Mouse (Mus musculus) ovary, adult 10 weeks (tissue): ENCODE results near the gene Gm17304. TPM values are rescaled to one million over a fixed set of nuclear protein-coding genes. Genes with fewer than 3 reads are reported as not detected.

Experiments used
- polyA plus RNA-seq: library from polyadenylated mRNA; stranded (reverse); fragments of 350-450 nt; fragmentation: Illumina TruSeq; extraction: RNeasy Lipid Tissue Mini Kit (QIAGEN cat#74804); gene quantifications from one replicate; pipeline ENCODE4 v1.2.3, GENCODE M21; 2014

The Gm17304 gene
- polyA plus RNA-seq = not detected

DNA sequence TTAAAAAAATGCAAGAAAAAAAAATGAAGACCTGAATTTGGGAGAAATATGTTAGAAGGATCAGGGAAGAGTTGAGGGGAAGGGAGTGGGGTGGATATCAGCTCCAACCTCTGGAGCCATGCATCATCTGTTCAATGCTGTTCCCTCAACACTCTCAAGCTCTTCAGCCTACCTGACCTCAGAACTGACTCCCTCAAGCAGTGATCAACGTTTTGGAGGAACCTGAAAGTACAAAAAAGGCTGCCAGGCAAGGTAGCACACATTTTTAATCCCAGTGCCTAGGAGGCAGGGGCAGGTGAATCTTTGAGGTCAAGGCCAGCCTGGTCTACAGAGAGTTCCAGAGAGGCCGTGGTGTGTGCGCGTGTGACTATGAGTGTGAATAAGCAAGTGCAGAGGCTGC, at the start of gene Gm17304:
TSS of gene Gm17304 (plus strand) at position 301 of the 400 bp plus-strand sequence.

Other genes starting within 250 kb of the Gm17304 start
- gene Barhl2, start 150.9 kb upstream of the Gm17304 start, polyA plus RNA-seq = not detected
- gene Zfp644, start 88.2 kb downstream of the Gm17304 start, polyA plus RNA-seq = 205 TPM